Mouse (Mus musculus) C2C12 (cell line): ENCODE results near the gene Pik3r3.

Experiments used
- CEBPB ChIP-seq: IDR thresholded peaks from one replicate; pipeline ENCODE4 v1.6.1; 2011; ENCODE audit warnings: low read depth, mild to moderate bottlenecking, control low read depth, moderate library complexity
- CTCF ChIP-seq: IDR thresholded peaks from one replicate; pipeline ENCODE4 v1.5.1; 2011; ENCODE audit not compliant: control insufficient read depth, insufficient read depth, insufficient read length
- MAX ChIP-seq: IDR thresholded peaks from one replicate; pipeline ENCODE4 v1.6.1; 2011; ENCODE audit warnings: mild to moderate bottlenecking, control low read depth
- MYOD1 ChIP-seq: IDR thresholded peaks from one replicate; pipeline ENCODE4 v1.6.1; 2011; ENCODE audit warnings: low read depth; ENCODE audit not compliant: control insufficient read depth, insufficient read length
- MYOG ChIP-seq: IDR thresholded peaks from one replicate; pipeline ENCODE4 v1.6.1; 2011; ENCODE audit not compliant: control insufficient read depth, insufficient read length; ENCODE audit errors: extremely low read depth

- TF ChIP-seq CTCF (no peak), CEBPB (no peak), MAX (no peak), MYOD1 (no peak), MYOG (no peak)
Observed at GRCm38 (mm10) chr4:116282211-116282610, 60.8 kb downstream of the Pik3r3 start.
